Mouse (Mus musculus): ENCODE data around the gene Limk1. TPM values are rescaled to one million over a fixed set of nuclear protein-coding genes. Genes with fewer than 3 reads are reported as not detected.

Gene Limk1
- polyA plus RNA-seq, 1 experiment from 2014 or later = 3.3 TPM

- WGBS (ENCODE audit: insufficient replicate concordance) = 84% methylated on average over 8 of the region's 8 CpGs
- no peak for ATAC-seq (replicated peaks; ENCODE audit: insufficient number of reproducible peaks, low FRiP score, low TSS enrichment)
- Histone ChIP-seq H3K9ac (ENCODE audit: low read depth, low read length) (no peak overlapping the region), H3K27me3 (ENCODE audit: control insufficient read depth, insufficient read depth, low read length) (no peaks in the 10 kb centered on the region), H3K36me3 (ENCODE audit: control insufficient read depth, insufficient read depth, low read length) (peaks cover 26% of the 10 kb centered on the region), H3K4me1 (ENCODE audit: control insufficient read depth, insufficient read depth, low read length) (no peaks in the 10 kb centered on the region), H3K4me3 (ENCODE audit: low read depth, low read length) (no peak overlapping the region), H3K27ac (ENCODE audit: low read depth, low read length) (no peak overlapping the region), H3K9me3 (replicated peaks; ENCODE audit: control insufficient read depth, low read length) (no peaks in the 10 kb centered on the region), H3K4me2 (no peak overlapping the region)
Measured at GRCm38 (mm10) chr5:134615380-134615779, 73.0 kb downstream of the Limk1 start.

DNA sequence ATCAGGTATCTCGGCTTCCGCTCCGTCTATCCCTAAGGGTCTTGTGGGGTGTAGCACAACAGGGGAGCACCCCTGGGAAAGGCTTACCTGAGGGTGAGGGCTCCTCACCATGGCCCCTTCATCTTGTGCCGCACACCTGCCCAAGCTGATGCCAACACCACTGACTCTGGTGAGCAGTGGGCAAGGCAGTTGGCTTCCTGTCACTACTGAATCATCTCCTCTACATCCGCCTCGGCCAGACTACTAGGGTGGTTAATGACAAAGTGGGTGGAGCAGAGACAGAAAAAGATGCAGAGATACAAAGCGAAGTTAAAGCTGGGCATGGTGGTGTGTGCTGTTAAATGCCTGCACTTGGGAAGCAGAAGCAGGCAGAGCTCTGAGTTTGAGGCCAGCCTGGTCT lies 73.6 kb downstream of the Limk1 start, which contains the start of gene Lat2:
Gene Lat2 (minus strand): TSS at position 224 of the 400 bp plus-strand sequence.
- H3K27me3 ChIP-seq (ENCODE audit: control insufficient read depth, insufficient read depth, low read length) = no peaks in the 10 kb centered on the region
- H3K27ac ChIP-seq (ENCODE audit: low read depth, low read length) = no peak within 1 kb of the TSS
- no peak for ATAC-seq (replicated peaks; ENCODE audit: insufficient number of reproducible peaks, low FRiP score, low TSS enrichment)
- no peaks in the 10 kb centered on the region for H3K9me3 ChIP-seq (replicated peaks; ENCODE audit: control insufficient read depth, low read length)
- no peak within 1 kb of the TSS for H3K4me2 ChIP-seq
- H3K9ac ChIP-seq (ENCODE audit: low read depth, low read length) = no peak within 1 kb of the TSS
- no peak within 1 kb of the TSS for H3K4me3 ChIP-seq (ENCODE audit: low read depth, low read length)
- 86% methylated on average over 7 of the region's 7 CpGs for WGBS (ENCODE audit: insufficient replicate concordance)
- no peaks in the 10 kb centered on the region for H3K4me1 ChIP-seq (ENCODE audit: control insufficient read depth, insufficient read depth, low read length)
- H3K36me3 ChIP-seq (ENCODE audit: control insufficient read depth, insufficient read depth, low read length) = peaks cover 22% of the 10 kb centered on the region

DNA sequence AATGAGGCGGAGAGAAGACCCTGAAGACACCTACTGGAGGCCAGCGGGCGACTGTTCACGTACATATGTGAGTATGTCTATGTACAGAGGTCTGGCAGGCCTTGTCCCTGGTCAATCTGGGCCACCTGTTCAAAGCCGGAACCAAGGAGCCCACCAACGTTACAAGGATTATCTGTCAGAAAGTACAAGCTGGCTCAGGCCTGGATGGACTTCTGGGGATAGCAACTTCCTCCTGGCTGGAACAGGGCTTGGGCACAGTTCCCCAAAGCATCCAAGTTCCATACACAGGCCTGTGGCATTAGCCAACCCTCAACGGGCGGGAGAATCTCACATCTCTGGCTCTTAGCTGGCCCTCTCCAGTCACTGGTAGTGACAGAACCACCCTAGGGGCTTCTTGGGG lies 74.1 kb downstream of the Limk1 start:
- Histone ChIP-seq H3K36me3 (ENCODE audit: control insufficient read depth, insufficient read depth, low read length) (peaks cover 18% of the 10 kb centered on the region), H3K4me2 (no peak overlapping the region)
- no peak for ATAC-seq (replicated peaks; ENCODE audit: insufficient number of reproducible peaks, low FRiP score, low TSS enrichment)

DNA sequence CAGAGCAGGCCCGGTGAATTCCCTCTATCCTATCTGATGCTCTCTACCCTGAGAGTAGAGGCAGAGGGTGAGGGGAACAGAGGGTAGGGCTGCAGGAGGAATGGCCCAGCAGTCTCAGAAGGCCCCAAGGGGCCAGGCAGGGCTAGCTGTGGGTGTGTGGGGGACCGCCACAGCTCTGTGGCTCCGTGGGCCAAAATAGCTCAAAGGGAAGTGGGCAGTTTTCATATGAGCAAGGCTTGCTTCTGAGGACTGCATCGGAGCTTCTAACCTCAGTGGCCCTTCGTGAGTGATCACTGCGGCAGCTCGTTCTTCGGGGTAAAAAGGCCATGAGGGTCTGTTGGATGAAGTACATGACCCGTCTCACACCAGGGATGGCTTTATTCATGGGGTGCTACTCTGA lies 74.7 kb downstream of the Limk1 start:
- Histone ChIP-seq H3K4me3 (ENCODE audit: low read depth, low read length) (no peak overlapping the region), H3K27me3 (ENCODE audit: control insufficient read depth, insufficient read depth, low read length) (no peaks in the 10 kb centered on the region), H3K9me3 (replicated peaks; ENCODE audit: control insufficient read depth, low read length) (no peaks in the 10 kb centered on the region), H3K27ac (ENCODE audit: low read depth, low read length) (no peak overlapping the region), H3K4me2 (no peak overlapping the region), H3K9ac (ENCODE audit: low read depth, low read length) (no peak overlapping the region), H3K4me1 (ENCODE audit: control insufficient read depth, insufficient read depth, low read length) (no peaks in the 10 kb centered on the region), H3K36me3 (ENCODE audit: control insufficient read depth, insufficient read depth, low read length) (peaks cover 12% of the 10 kb centered on the region)
- ATAC-seq (replicated peaks; ENCODE audit: insufficient number of reproducible peaks, low FRiP score, low TSS enrichment) = no peak
- 83% methylated on average over 9 of the region's 9 CpGs for WGBS (ENCODE audit: insufficient replicate concordance)

More for the DNA sequence above, 74.1 kb downstream of the Limk1 start:
- Histone ChIP-seq H3K9me3 (replicated peaks; ENCODE audit: control insufficient read depth, low read length) (no peaks in the 10 kb centered on the region), H3K4me3 (ENCODE audit: low read depth, low read length) (no peak overlapping the region), H3K9ac (ENCODE audit: low read depth, low read length) (no peak overlapping the region), H3K27me3 (ENCODE audit: control insufficient read depth, insufficient read depth, low read length) (no peaks in the 10 kb centered on the region), H3K4me1 (ENCODE audit: control insufficient read depth, insufficient read depth, low read length) (no peaks in the 10 kb centered on the region), H3K27ac (ENCODE audit: low read depth, low read length) (no peak overlapping the region)
- WGBS (ENCODE audit: insufficient replicate concordance) = 91% methylated on average over 8 of the region's 8 CpGs

DNA sequence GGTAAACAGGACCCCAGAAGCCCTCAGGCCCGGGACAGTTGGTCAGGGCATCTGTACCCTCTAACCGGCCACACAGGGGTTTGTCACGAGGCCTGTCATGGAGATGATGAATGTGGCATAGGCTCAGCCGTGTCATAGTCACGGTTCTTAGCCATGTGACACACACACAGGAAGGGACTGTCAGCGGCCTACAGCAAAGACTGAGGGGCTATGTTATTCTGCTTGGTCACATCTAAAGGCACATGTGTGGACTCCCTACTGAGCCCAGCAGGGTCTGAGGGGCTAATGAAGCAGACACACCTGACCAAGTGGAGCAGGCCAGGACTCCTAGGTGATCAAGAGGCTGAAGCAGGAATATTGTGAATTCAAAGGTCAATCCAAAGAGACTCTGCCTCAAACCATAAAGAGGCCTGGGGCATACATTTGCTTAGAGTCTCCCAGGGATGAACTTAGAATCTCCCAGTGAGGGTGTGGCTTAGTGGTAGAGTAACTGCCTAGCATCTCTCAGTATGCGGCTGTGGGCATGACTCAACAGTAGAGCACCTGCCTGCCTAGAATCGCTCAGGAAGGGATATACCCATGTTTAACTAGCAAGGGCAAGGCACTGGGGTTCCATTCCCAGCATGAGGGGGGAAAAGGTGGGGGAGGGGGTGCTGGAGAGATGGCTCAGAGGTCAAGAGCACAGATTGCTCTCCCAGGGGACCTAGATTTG lies 76.4 kb downstream of the Limk1 start:
- 55% methylated on average over 8 of the region's 8 CpGs for WGBS (ENCODE audit: insufficient replicate concordance)
- no peaks in the 10 kb centered on the region for H3K36me3 ChIP-seq (ENCODE audit: control insufficient read depth, insufficient read depth, low read length)
- no peak overlapping the region for H3K27ac ChIP-seq (ENCODE audit: low read depth, low read length)
- H3K4me3 ChIP-seq (ENCODE audit: low read depth, low read length) = no peak overlapping the region
- H3K4me2 ChIP-seq = no peak overlapping the region
- no peaks in the 10 kb centered on the region for H3K27me3 ChIP-seq (ENCODE audit: control insufficient read depth, insufficient read depth, low read length)
- H3K4me1 ChIP-seq (ENCODE audit: control insufficient read depth, insufficient read depth, low read length) = no peaks in the 10 kb centered on the region
- H3K9ac ChIP-seq (ENCODE audit: low read depth, low read length) = no peak overlapping the region
- H3K9me3 ChIP-seq (replicated peaks; ENCODE audit: control insufficient read depth, low read length) = no peaks in the 10 kb centered on the region
- no peak for ATAC-seq (replicated peaks; ENCODE audit: insufficient number of reproducible peaks, low FRiP score, low TSS enrichment)

- H3K4me2 ChIP-seq = no peak overlapping the region
- no peaks in the 10 kb centered on the region for H3K4me1 ChIP-seq (ENCODE audit: control insufficient read depth, insufficient read depth, low read length)
- H3K27me3 ChIP-seq (ENCODE audit: control insufficient read depth, insufficient read depth, low read length) = no peaks in the 10 kb centered on the region
- no peak overlapping the region for H3K9ac ChIP-seq (ENCODE audit: low read depth, low read length)
- 78% methylated on average over 12 of the region's 12 CpGs for WGBS (ENCODE audit: insufficient replicate concordance)
- no peaks in the 10 kb centered on the region for H3K36me3 ChIP-seq (ENCODE audit: control insufficient read depth, insufficient read depth, low read length)
- no peak for ATAC-seq (replicated peaks; ENCODE audit: insufficient number of reproducible peaks, low FRiP score, low TSS enrichment)
- H3K9me3 ChIP-seq (replicated peaks; ENCODE audit: control insufficient read depth, low read length) = no peaks in the 10 kb centered on the region
- H3K4me3 ChIP-seq (ENCODE audit: low read depth, low read length) = no peak overlapping the region
- no peak overlapping the region for H3K27ac ChIP-seq (ENCODE audit: low read depth, low read length)
Measured at GRCm38 (mm10) chr5:134609916-134610643, 78.3 kb downstream of the Limk1 start.

DNA sequence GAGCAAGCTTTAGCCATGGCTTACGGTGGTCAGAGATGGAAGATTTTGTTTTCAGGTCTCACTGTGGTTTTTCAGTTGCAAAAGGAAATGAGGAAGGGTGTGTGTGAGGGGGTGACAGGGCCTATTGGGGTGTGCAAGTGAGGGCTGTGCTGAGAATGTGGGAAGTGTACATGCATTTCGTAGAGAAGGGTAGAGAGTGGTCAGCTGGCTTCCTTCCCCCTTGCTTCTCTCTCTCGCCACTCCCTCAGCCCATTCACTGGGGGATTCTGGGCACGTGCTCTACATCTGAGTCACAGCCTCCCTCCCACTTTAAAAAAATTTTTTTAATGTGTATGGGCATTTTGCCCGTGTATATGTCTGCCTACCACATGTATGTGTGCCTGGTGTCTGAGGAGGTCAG lies 81.3 kb downstream of the Limk1 start:
- Histone ChIP-seq H3K9me3 (replicated peaks; ENCODE audit: control insufficient read depth, low read length) (no peaks in the 10 kb centered on the region), H3K36me3 (ENCODE audit: control insufficient read depth, insufficient read depth, low read length) (no peaks in the 10 kb centered on the region; the same call in 1 of the 2 replicates), H3K4me2 (no peak overlapping the region), H3K27me3 (ENCODE audit: control insufficient read depth, insufficient read depth, low read length) (no peaks in the 10 kb centered on the region), H3K27ac (ENCODE audit: low read depth, low read length) (no peak overlapping the region), H3K4me3 (ENCODE audit: low read depth, low read length) (no peak overlapping the region), H3K9ac (ENCODE audit: low read depth, low read length) (no peak overlapping the region), H3K4me1 (ENCODE audit: control insufficient read depth, insufficient read depth, low read length) (no peaks in the 10 kb centered on the region)
- ATAC-seq (replicated peaks; ENCODE audit: insufficient number of reproducible peaks, low FRiP score, low TSS enrichment) = no peak
- 66% methylated on average over 5 of the region's 5 CpGs for WGBS (ENCODE audit: insufficient replicate concordance)

GRCm38 (mm10) chr5:134606314-134606713 lies 82.1 kb downstream of the Limk1 start:
- ATAC-seq (replicated peaks; ENCODE audit: insufficient number of reproducible peaks, low FRiP score, low TSS enrichment) = no peak
- no peak overlapping the region for H3K4me3 ChIP-seq (ENCODE audit: low read depth, low read length)
- H3K27ac ChIP-seq (ENCODE audit: low read depth, low read length) = no peak overlapping the region
- no peaks in the 10 kb centered on the region for H3K4me1 ChIP-seq (ENCODE audit: control insufficient read depth, insufficient read depth, low read length)
- H3K4me2 ChIP-seq = no peak overlapping the region
- H3K36me3 ChIP-seq (ENCODE audit: control insufficient read depth, insufficient read depth, low read length) = no peaks in the 10 kb centered on the region; the same call in 1 of the 2 replicates
- H3K27me3 ChIP-seq (ENCODE audit: control insufficient read depth, insufficient read depth, low read length) = no peaks in the 10 kb centered on the region
- H3K9ac ChIP-seq (ENCODE audit: low read depth, low read length) = no peak overlapping the region
- no peaks in the 10 kb centered on the region for H3K9me3 ChIP-seq (replicated peaks; ENCODE audit: control insufficient read depth, low read length)
